Mouse (Mus musculus): ENCODE data around the gene Pip4k2a. TPM values are rescaled to one million over a fixed set of nuclear protein-coding genes. Genes with fewer than 3 reads are reported as not detected.

Pip4k2a gene
- total RNA-seq, 1 experiment from 2014 or later: 73.9 TPM

DNA sequence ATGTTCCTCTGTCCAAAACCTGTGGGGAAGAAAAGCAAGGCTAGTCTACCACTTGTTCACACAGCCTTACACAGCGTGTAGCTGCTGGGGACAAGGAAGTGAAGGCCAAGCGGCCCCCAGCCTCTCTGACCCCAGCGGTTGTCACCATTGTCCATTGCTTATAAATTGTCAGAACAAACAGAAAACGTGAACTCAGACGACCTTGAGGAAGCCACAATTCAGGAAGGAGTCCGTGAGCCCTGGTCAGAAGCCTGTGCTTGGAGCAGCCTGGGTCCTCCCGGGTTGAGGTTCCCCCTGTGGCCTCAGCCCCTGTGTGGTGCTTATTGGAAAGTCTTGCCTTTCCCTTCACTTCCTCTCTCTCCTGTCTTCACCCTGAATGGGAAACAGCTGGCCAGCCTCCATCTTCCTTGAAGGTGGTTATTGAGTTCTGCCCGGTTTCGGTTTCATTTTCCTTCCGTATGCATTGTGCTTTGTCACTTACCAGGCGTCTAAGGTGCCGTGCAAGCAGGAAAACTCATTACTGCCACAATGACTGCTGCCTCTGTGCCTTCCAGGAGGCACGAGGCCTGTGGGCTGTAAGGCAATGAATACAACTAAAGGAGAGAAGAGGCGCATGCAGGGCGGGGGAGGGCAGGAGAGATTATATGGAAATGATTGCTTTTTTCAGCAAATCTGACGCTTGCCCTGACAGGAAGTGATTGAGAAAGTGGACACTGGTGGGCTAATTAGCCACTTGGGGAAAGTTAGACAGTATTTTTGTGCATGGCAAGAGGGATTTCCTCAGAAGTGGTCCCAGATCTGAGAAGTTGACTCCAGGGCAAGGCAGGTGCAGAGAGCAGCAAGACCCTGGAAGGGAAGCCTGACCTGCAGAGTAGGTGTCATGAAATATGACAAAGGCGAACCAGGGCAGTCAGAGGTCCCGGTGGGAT is 176.2 kb downstream of the Pip4k2a start:
- ATAC-seq (ENCODE audit: extremely low read depth, insufficient number of reproducible peaks, low FRiP score, poor library complexity, severe bottlenecking): peak; percentile 89

DNA sequence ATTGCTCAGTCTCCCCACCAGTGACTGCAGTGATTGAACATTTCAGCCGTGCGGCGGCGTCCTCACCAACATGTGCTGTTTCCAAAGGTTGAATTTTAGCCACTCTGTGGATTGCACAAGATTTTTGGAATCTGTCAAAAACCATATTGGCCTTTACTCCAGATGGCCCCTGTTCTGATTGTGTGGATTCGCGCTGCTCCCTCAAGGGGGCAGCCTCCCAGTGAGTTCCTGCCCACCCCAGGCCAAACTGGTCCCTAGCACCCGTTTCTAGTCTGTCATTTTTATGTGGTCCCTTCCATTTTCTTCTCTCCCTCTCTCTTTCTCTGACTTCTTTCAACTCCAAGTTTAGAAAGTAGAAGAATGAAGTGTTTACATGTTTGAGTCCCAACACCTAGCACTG is 178.4 kb downstream of the Pip4k2a start:
- ATAC-seq (ENCODE audit: extremely low read depth, insufficient number of reproducible peaks, low FRiP score, poor library complexity, severe bottlenecking): no peak

DNA sequence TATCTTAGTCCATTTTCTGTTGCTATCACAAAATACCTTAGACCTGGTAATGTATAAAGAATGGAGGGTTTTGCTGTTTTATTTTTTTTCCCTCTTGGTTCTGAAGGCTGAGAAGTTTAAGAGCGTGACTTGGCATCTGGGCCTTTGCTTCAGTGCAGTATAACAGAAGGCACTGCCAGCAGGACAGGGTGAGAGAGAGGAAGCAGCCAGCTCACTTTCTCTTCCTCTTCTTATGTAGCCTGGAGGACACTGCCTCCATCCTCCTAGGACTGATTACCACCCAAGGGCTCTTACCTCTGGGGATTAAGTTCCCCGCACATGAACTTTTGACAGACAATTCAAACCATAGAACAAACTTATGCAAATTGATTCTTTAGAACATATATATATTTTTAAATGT is 181.9 kb downstream of the Pip4k2a start:
- peak; percentile 73; the same call in 1 of the 2 replicates for ATAC-seq (ENCODE audit: extremely low read depth, insufficient number of reproducible peaks, low FRiP score, poor library complexity, severe bottlenecking)

DNA sequence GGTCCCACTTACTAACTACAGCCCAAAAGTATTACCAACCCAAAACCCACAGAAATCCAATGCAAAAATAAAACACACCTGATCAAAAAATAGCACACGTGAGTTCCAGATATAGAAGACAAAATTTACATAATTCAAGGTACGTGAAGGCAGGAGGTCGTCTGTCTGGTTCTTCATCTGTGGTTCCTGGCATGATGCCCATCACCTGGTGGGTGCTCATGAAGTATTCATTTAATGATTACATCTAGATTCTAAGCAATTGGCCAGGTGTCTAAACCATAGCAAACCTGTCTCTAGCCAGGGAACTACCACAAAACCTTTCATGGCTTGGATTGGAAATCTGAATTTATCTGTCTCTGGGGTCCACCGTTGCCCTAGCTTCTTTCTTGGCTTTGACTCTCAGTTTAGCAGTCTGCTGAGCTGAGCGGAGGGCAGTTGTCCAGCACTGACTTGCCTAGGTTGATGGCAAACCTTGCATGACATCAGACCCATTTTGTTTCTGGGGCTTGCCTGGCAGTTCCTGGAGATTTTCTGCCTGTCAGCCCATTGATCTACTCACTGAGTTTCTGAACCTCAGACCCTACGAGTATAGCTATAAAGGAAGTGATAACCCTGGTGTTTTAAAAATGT is 182.5 kb downstream of the Pip4k2a start:
- ATAC-seq (ENCODE audit: extremely low read depth, insufficient number of reproducible peaks, low FRiP score, poor library complexity, severe bottlenecking): no peak

DNA sequence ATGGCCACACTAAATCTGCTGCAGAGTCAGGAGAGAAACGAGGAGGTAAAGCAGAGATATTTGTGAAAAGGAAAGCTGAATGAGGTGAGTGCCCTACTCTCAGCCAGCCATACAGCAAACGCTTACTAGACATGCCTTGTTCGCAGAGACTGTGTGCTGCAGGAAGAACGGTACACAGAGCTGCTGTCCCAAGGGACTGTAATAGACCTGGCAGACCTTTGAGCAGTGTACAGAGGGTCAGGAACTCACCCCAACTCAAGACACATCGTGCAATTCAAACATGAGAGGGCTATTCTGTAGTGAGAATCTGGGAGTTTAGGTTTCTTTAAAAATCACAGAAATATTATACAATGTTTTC is 183.5 kb downstream of the Pip4k2a start:
- no peak; the same call in 1 of the 2 replicates for ATAC-seq (ENCODE audit: extremely low read depth, insufficient number of reproducible peaks, low FRiP score, poor library complexity, severe bottlenecking)

DNA sequence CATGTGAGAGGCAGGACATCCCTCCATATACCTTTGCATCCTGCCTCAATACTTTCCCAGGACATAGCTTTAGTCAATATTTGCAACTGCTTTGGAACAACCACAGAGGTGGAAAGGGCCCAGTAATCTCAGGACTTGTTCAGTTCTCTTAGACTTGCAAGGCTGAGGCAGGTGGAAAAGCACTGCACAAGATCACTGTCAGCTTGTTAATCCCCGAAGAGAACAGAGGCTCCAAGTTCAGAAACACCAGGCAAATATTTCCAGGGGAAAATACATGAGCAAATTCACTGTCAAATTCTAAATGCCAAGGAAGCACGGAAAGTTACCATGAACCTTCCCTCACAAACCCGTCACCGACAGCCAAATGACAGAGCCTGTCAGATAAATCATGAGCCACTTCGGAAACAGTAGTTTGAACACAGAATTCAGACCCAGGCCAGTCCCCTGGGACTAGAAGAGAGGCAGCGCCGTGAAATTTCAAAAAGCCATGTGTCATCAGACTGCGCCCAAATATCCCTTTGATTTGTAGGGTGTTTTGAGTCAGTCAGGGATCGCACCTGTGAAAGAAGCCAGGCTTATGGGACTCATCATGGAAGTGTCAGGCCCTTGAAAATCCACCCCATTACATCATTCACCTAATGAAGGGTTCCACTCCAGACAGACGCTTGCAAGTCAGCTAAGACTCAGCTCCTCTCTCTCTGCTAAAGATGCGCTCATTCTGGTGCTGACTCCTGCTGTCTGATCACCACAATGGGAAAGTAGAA is 184.1 kb downstream of the Pip4k2a start:
- ATAC-seq (ENCODE audit: extremely low read depth, insufficient number of reproducible peaks, low FRiP score, poor library complexity, severe bottlenecking): no peak

DNA sequence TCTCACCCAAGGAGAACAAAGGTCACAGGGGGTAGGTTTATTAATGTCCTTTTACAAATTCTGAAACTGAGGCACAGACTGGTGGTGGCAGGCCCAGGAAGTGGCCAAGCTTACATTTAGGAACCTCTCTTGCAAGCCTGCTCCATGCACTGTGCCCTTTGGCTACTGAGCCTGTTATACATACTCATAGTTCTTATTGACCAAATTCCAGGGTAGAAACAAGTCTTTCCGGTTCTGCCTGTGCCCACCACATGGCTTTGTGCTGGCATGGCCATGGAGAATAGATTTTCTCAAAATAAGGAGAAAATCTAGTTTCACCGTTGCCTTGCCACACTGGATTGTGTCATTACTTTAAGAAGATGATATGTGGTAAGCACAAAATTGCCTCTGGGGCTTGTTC is 190.0 kb downstream of the Pip4k2a start:
- ATAC-seq (ENCODE audit: extremely low read depth, insufficient number of reproducible peaks, low FRiP score, poor library complexity, severe bottlenecking): no peak

DNA sequence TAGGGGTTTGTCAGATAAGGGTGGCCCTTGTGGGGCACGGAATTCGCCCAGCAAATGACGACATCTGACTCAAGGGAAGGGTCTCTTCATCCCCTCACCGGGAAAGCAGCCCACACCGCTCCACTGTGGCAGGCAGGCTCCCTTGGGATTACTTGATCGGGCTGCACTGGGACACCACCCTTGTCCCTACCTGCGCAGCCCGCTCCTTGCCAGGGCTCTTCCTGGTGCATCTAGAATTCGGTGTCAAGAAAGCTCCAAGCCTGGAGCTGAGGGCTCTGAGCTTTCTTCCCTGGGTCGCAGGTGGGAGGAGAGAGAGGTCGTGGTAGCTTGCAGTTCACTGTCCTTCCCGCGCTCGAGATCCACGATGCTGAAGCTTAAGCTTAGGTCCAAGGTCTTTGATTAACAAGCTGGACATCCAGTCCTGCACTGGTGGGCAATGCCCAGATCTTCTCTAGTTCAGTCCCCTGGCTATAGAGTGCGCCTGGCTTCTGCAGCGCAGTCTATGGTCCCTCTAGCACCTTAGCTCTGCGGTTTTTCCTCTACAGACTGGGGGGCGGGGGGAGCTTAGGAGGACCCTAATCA is 196.6 kb downstream of the Pip4k2a start:
- ATAC-seq (ENCODE audit: extremely low read depth, insufficient number of reproducible peaks, low FRiP score, poor library complexity, severe bottlenecking): no peak

DNA sequence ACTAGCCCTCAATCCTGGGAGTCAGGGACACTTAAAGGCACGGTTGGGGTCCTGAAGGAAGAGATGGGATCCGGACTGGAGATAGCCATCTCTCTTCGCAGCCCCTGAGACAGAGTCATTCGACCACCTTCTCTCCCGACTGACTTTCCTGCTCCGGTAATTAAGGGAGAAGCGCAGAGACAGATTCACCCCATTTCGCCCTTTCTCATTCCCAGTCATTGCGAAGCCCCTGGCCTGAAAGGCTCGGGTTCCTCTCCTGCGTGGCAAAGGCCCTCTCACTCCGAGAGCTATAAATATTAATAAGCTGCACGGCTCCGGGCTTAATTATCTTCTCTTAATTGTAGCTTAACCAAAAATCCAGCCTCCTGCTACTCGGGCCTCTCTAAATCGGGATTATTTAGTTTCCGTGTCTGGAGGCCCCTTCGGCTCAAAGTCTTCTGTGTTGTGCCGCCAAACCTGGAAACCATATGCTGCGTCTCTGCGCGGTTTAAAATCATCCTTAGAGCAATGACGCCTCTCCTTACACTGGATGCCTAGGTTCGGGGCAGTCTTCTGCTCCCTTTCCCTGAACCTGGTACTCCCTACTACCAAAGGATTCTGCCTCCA is 197.2 kb downstream of the Pip4k2a start:
- ATAC-seq (ENCODE audit: extremely low read depth, insufficient number of reproducible peaks, low FRiP score, poor library complexity, severe bottlenecking): no peak

DNA sequence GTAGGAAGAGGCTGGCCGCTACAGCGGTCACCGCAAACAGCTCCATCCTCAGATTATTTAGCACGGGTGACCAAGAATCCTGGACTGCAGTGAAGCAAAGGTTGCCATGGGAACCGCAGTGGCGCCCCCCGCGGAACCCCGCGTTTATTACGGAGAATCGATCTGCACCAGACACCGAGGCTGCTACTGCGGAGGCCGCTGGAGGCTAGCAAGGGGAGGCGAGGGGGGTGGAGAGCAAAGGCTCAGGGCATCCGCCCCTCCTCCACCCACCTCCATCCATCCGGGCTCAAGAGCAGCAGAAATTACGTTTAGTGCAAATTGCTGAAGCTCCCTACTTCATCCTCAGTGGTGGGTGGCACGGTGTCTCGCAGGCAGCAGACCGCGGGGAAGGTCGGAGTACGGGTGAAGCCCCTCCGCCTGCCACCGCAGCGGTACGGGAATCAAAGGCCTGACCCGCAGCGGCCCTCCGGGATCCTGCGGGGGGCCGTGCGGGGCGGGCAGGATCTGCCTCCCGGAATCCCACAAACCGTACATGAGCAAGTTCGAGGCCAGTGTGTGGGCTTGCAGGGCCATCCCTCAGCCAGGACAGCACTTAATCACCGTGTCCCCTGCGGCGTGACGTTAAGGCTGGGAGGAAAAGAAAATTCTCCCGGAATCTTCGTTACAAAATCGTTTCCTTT is 197.8 kb downstream of the Pip4k2a start:
- ATAC-seq (ENCODE audit: extremely low read depth, insufficient number of reproducible peaks, low FRiP score, poor library complexity, severe bottlenecking): peak; percentile 58

DNA sequence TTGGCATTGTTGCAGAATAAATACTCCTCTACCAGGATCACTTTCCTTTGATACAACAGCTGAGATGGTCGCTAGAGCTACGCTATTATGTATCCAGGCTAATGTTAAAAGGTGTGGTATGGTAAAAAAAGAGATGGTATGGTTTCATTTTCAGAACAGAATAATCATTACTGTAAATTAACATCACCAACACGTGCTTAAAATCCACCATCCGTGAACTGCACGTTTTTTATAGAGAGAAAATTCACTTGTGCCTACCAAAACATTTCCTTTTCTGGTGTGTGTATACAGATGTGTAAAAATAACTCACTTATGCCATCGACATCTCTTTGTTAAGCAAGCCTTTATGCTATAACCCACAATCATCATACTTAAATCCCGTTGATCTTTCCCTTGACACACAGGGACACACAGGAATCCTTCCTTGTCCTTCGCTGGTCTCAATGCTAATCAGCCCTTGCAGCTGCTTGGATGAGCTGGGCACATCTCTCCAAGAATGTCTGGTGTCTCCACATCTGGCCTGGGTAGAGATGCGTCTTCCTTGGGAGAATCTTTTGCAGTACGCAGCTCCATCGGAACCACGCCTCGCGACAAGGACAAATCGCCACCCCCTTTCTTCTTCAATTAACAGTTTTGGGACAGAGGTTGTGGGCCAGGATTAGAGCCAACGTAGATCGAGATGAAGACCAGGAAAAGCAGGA is 198.5 kb downstream of the Pip4k2a start:
- ATAC-seq (ENCODE audit: extremely low read depth, insufficient number of reproducible peaks, low FRiP score, poor library complexity, severe bottlenecking): no peak

DNA sequence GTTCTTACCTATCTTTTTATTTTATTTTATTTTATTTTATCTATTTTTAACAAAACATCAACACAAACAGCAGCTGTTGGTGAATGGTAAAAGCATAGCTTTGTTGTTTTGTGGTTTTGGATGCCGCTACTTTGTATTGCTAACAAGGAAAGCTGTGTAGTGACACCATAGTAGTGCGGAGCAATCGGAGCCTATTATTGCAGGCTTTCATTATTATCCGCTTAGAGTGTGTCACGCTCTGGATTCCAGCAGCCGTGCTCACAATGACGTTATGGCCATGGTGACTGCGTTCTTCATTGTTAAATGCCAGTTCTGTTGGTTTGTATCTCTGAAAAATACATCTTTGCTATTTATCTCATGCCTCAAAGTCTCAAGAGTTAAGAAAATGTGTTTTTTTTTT is 200.2 kb downstream of the Pip4k2a start:
- ATAC-seq (ENCODE audit: extremely low read depth, insufficient number of reproducible peaks, low FRiP score, poor library complexity, severe bottlenecking): no peak

DNA sequence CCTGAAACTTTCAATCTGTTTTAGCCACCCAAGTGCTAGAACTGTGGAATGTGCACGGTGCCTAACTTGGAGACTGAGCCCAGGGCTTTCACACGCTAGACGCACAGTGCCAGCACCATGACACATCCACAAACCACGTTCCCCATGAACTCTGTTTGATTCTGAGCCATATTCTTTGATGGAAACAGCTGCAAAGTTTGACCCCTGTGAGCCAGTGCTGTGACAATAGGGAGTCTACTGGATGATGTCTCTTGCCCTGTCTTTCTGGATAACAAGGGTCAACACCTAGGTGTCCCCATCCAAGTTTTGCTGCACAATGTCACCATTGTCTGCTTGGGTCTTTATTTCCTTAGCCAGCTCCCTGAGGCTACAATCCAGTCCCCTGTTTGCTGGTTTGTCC is 203.7 kb downstream of the Pip4k2a start:
- no peak for ATAC-seq (ENCODE audit: extremely low read depth, insufficient number of reproducible peaks, low FRiP score, poor library complexity, severe bottlenecking)

Other genes starting within 250 kb of the Pip4k2a start
- gene 4930426L09Rik, start 217 bp upstream of the Pip4k2a start, total RNA-seq (2017): 3.1 and 3.7 TPM in 2 replicates
- gene Armc3, start 201.2 kb upstream of the Pip4k2a start, total RNA-seq (2017): 1.3 and 1.5 TPM in 2 replicates

Data from neutrophil, adult 5-6 weeks (primary cell).